Mouse (Mus musculus) embryonic facial prominence, embryonic 14.5 days (tissue): Measurements from ENCODE around the gene Mbnl2. TPM values are rescaled to one million over a fixed set of nuclear protein-coding genes. Genes with fewer than 3 reads are reported as not detected.

Experiments used
- ATAC-seq: fragments of 200-750 bp; cut with Nextera tagmentation; 2 replicates; pipeline ENCODE4 v1.8.0; 2017; ENCODE audit warnings: low read depth, moderate number of reproducible peaks, moderate TSS enrichment
- DNase-seq: peaks from one replicate; pipeline ENCODE4 v3.0.0-alpha.2; 2015; ENCODE audit warnings: low spot score
- H3K27ac ChIP-seq: fragments of 300-500 bp; sonication (generic); replicated peaks from 2 replicates; pipeline ENCODE4 v1.5.1; 2014; ENCODE audit warnings: low read depth, mild to moderate bottlenecking, low read length, moderate library complexity
- H3K27me3 ChIP-seq: fragments of 300-500 bp; sonication (generic); replicated peaks from 2 replicates; pipeline ENCODE4 v1.6.1; 2014; ENCODE audit warnings: low read length; ENCODE audit not compliant: control insufficient read depth, insufficient read depth
- H3K36me3 ChIP-seq: fragments of 300-500 bp; sonication (generic); 2 replicates; pipeline ENCODE4 v1.6.1; 2014; ENCODE audit warnings: low read length, mixed read lengths; ENCODE audit not compliant: control insufficient read depth, insufficient read depth
- H3K4me1 ChIP-seq: fragments of 300-500 bp; sonication (generic); 2 replicates; pipeline ENCODE4 v1.6.1; 2014; ENCODE audit warnings: antibody characterized with exemption, low read length; ENCODE audit not compliant: control insufficient read depth, insufficient read depth
- H3K4me2 ChIP-seq: fragments of 300-500 bp; sonication (generic); 2 replicates; pipeline ENCODE4 v1.6.1; 2014; ENCODE audit warnings: low read depth, mild to moderate bottlenecking, low read length, moderate library complexity, mixed read lengths
- H3K4me3 ChIP-seq: fragments of 300-500 bp; sonication (generic); 2 replicates; pipeline ENCODE4 v1.5.1; 2014; ENCODE audit warnings: low read depth, mild to moderate bottlenecking, low read length
- H3K9ac ChIP-seq: fragments of 300-500 bp; sonication (generic); 2 replicates; pipeline ENCODE4 v1.6.1; 2014; ENCODE audit warnings: low read depth, mild to moderate bottlenecking, low read length, moderate library complexity, mixed read lengths
- H3K9me3 ChIP-seq: fragments of 300-500 bp; sonication (generic); 2 replicates; pipeline ENCODE4 v1.6.1; 2016; ENCODE audit warnings: low read length; ENCODE audit not compliant: control insufficient read depth
- WGBS: fragments of 180-500 bp; shearing (Covaris S2); extraction: QIAGEN DNeasy Blood & Tissue Kit; methylation state at CpG from one replicate; pipeline ENCODE4 v1.1.7; 2014; 5-methylcytosine and 5-hydroxymethylcytosine counted together
- polyA plus RNA-seq: library from polyadenylated mRNA; unstranded; fragments of >200 nt; fragmentation: Nextera tagmentation; extraction: Ambion mirVana; gene quantifications from 2 replicates; pipeline ENCODE4 v1.2.1, GENCODE M21; 2014

Mbnl2 gene
- polyA plus RNA-seq, 1 experiment from 2014 or later, result 162 TPM

DNA sequence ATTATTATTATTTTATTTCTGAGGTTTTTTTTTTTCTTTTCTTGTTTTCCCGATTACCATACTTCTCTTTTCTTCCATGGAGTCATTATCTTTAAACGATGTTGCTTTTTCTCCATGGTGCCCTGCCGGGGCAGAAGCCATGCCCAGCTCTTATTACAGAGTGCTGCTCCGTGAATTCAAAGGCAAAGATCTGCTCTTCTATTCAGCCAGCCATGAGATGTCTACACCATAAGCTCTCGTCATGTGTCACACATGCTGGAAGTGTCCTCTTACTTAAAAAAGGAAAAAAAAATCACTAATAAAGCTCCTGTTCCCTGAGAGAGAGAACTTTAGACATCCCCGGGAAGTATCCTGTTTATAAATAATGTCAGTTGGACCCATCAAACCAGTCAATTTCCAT, 60.4 kb downstream of the Mbnl2 start:
- H3K9ac ChIP-seq, result no peak overlapping the region
- peaks cover 49% of the 10 kb centered on the region for H3K4me1 ChIP-seq
- H3K27me3 ChIP-seq, result no peaks in the 10 kb centered on the region
- ATAC-seq, result no peak
- peaks cover 10% of the 10 kb centered on the region for H3K36me3 ChIP-seq
- WGBS, result 49% methylated on average over 6 of the region's 6 CpGs
- no peak overlapping the region for H3K4me3 ChIP-seq
- no peak for DNase-seq
- no peak overlapping the region for H3K27ac ChIP-seq
- H3K9me3 ChIP-seq, result no peaks in the 10 kb centered on the region
- no peak overlapping the region for H3K4me2 ChIP-seq

GRCm38 (mm10) chr14:120336380-120336779, 60.9 kb downstream of the Mbnl2 start:
- no peak overlapping the region for H3K4me2 ChIP-seq

GRCm38 (mm10) chr14:120336841-120337240, 61.4 kb downstream of the Mbnl2 start:
- WGBS, result 65% methylated on average over 8 of the region's 8 CpGs
- no peak for DNase-seq
- H3K27me3 ChIP-seq, result no peaks in the 10 kb centered on the region
- peaks cover 10% of the 10 kb centered on the region; the same call in 1 of the 2 replicates for H3K36me3 ChIP-seq
- no peak for ATAC-seq
- no peak overlapping the region for H3K9ac ChIP-seq
- peaks cover 44% of the 10 kb centered on the region for H3K4me1 ChIP-seq
- no peaks in the 10 kb centered on the region for H3K9me3 ChIP-seq
- no peak overlapping the region for H3K4me2 ChIP-seq
- H3K27ac ChIP-seq, result peak overlapping the region; percentile 25; the same call in 1 of the 2 replicates
- H3K4me3 ChIP-seq, result no peak overlapping the region

More at GRCm38 (mm10) chr14:120336380-120336779, 60.9 kb downstream of the Mbnl2 start:
- WGBS, result 42% methylated on average over 7 of the region's 7 CpGs
- peaks cover 45% of the 10 kb centered on the region for H3K4me1 ChIP-seq
- H3K9me3 ChIP-seq, result no peaks in the 10 kb centered on the region
- H3K9ac ChIP-seq, result no peak overlapping the region
- H3K27me3 ChIP-seq, result no peaks in the 10 kb centered on the region
- peak overlapping the region; percentile 25; the same call in 1 of the 2 replicates for H3K27ac ChIP-seq
- H3K36me3 ChIP-seq, result peaks cover 10% of the 10 kb centered on the region; the same call in 1 of the 2 replicates
- DNase-seq (peak; percentile 62), ATAC-seq (peak; percentile 80)
- H3K4me3 ChIP-seq, result no peak overlapping the region

GRCm38 (mm10) chr14:120337731-120338462, 62.4 kb downstream of the Mbnl2 start:
- H3K4me1 ChIP-seq, result peaks cover 47% of the 10 kb centered on the region
- DNase-seq, result no peak

DNA sequence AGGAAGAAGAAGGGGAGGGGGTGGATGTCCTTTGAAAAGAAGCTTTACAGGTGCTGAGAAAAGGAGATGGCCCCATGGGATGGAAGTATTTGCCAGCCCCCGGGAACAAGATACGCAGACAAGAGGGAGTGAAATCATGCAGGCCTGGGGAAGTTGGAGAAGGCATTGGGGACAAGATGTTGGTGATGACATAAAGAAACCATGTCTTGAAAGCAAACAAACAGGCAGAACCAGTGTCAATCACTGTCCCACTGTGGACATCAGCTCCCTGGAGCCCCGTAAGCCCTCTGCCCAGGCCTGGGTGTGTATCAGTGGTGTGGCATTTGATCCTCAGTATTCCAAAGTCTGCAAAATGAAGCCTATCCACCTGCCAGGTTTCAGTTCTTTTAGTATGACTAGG, 63.2 kb downstream of the Mbnl2 start:
- DNase-seq (no peak), ATAC-seq (no peak)
- Histone ChIP-seq H3K4me2 (no peak overlapping the region), H3K4me3 (no peak overlapping the region), H3K27me3 (no peaks in the 10 kb centered on the region), H3K9me3 (no peaks in the 10 kb centered on the region), H3K9ac (no peak overlapping the region), H3K4me1 (peaks cover 39% of the 10 kb centered on the region), H3K27ac (no peak overlapping the region), H3K36me3 (peaks cover 10% of the 10 kb centered on the region; the same call in 1 of the 2 replicates)
- WGBS, result 66% methylated on average over 3 of the region's 3 CpGs

More at GRCm38 (mm10) chr14:120337731-120338462, 62.4 kb downstream of the Mbnl2 start:
- no peak for ATAC-seq
- H3K9me3 ChIP-seq, result no peaks in the 10 kb centered on the region
- no peak overlapping the region for H3K27ac ChIP-seq
- 39% methylated on average over 7 of the region's 7 CpGs for WGBS
- no peaks in the 10 kb centered on the region for H3K27me3 ChIP-seq
- peaks cover 10% of the 10 kb centered on the region; the same call in 1 of the 2 replicates for H3K36me3 ChIP-seq
- no peak overlapping the region for H3K4me3 ChIP-seq
- no peak overlapping the region for H3K9ac ChIP-seq
- no peak overlapping the region for H3K4me2 ChIP-seq

GRCm38 (mm10) chr14:120341912-120342311, 66.4 kb downstream of the Mbnl2 start:
- Histone ChIP-seq H3K27ac (no peak overlapping the region), H3K27me3 (no peaks in the 10 kb centered on the region), H3K9ac (no peak overlapping the region), H3K4me1 (peaks cover 21% of the 10 kb centered on the region), H3K4me2 (no peak overlapping the region), H3K4me3 (no peak overlapping the region), H3K9me3 (peaks cover 16% of the 10 kb centered on the region), H3K36me3 (peaks cover 22% of the 10 kb centered on the region; the same call in 1 of the 2 replicates)
- ATAC-seq (no peak), DNase-seq (no peak)
- WGBS, result 71% methylated on average over 6 of the region's 6 CpGs

GRCm38 (mm10) chr14:120342321-120342720, 66.9 kb downstream of the Mbnl2 start:
- no peak overlapping the region for H3K4me2 ChIP-seq
- H3K9ac ChIP-seq, result no peak overlapping the region
- peaks cover 17% of the 10 kb centered on the region for H3K4me1 ChIP-seq
- ATAC-seq, result peak; percentile 54; the same call in 1 of the 2 replicates
- no peak overlapping the region for H3K4me3 ChIP-seq
- no peaks in the 10 kb centered on the region for H3K27me3 ChIP-seq
- peaks cover 25% of the 10 kb centered on the region; the same call in 1 of the 2 replicates for H3K36me3 ChIP-seq
- H3K27ac ChIP-seq, result no peak overlapping the region
- 69% methylated on average over 7 of the region's 7 CpGs for WGBS
- peaks cover 18% of the 10 kb centered on the region for H3K9me3 ChIP-seq
- peak; percentile 63 for DNase-seq

DNA sequence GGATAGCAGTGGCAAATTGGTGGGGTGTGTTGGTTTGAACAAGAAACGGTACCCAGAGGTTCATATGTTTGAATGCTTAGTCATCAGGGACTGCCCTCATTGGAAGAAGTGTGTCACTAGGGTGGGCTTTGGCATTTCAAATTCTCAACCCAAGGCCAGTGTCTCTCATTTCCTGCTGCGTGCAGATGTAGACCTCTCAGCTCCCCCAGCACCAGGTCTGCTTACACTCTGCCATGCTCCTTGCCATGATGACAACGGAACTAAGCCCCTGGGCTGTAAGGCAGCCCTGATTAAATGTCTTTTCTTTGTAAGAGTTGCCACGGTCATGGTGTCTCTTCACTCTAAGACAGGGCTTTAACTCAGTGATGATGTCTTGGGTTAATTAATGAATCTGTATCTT, 69.2 kb downstream of the Mbnl2 start:
- 86% methylated on average over 4 of the region's 4 CpGs for WGBS
- DNase-seq, result no peak

More for the DNA sequence above, 69.2 kb downstream of the Mbnl2 start:
- Histone ChIP-seq H3K27me3 (no peaks in the 10 kb centered on the region), H3K36me3 (peaks cover 41% of the 10 kb centered on the region), H3K4me1 (peaks cover 7% of the 10 kb centered on the region; the same call in 1 of the 2 replicates), H3K9ac (no peak overlapping the region), H3K27ac (no peak overlapping the region), H3K9me3 (peaks cover 18% of the 10 kb centered on the region), H3K4me2 (no peak overlapping the region), H3K4me3 (no peak overlapping the region)
- no peak for ATAC-seq
